Mouse (Mus musculus) stomach, postnatal 0 days (tissue): ENCODE measurements around the gene Dtx1.

Experiments
- CTCF ChIP-seq: IDR thresholded peaks from 2 replicates; pipeline ENCODE4 v1.5.1; 2016; ENCODE audit warnings: antibody characterized with exemption, low read depth, mild to moderate bottlenecking, moderate library complexity
- EP300 ChIP-seq: optimal IDR thresholded peaks from 2 replicates; pipeline ENCODE3; 2016; ENCODE audit warnings: antibody characterized with exemption

- no peak for TF ChIP-seq CTCF
- TF ChIP-seq EP300, result no peak
These were observed 37.2 kb downstream of the Dtx1 start for GRCm38 (mm10) chr5:120674229-120675145.
